Mouse (Mus musculus) mature B cell (primary cell): ENCODE results near the gene Ttll5.

Experiments
- in situ Hi-C: fragments of 300-500 bp; cut with MboI; formaldehyde crosslinking; loops from 2 replicates; pipeline ENCODE4 v1.14.3; 2019

The Ttll5 gene

GRCm38 (mm10) chr12:85839371-85840000 lies 15.0 kb downstream of the Ttll5 start:
- in situ Hi-C loops = no loop called here

GRCm38 (mm10) chr12:85848164-85848958 lies 23.9 kb downstream of the Ttll5 start:
- in situ Hi-C loops = no loop called here

- in situ Hi-C loops = loop anchor here (25.0 kb wide), 1 partner anchor 537 kb away; no protein-coding TSS in a partner anchor
Measured at GRCm38 (mm10) chr12:85850661-85851060, 26.2 kb downstream of the Ttll5 start.

GRCm38 (mm10) chr12:85853836-85854235 lies 29.4 kb downstream of the Ttll5 start:
- in situ Hi-C loops = loop anchor here (25.0 kb wide), 1 partner anchor 533 kb away; no protein-coding TSS in a partner anchor

GRCm38 (mm10) chr12:85854271-85854670 lies 29.8 kb downstream of the Ttll5 start:
- in situ Hi-C loops = loop anchor here (25.0 kb wide), 1 partner anchor 533 kb away; no protein-coding TSS in a partner anchor

- in situ Hi-C loops = loop anchor here (25.0 kb wide), 1 partner anchor 530 kb away; no protein-coding TSS in a partner anchor
Measured at GRCm38 (mm10) chr12:85857300-85857699, 32.8 kb downstream of the Ttll5 start.

GRCm38 (mm10) chr12:85859111-85859510 lies 34.7 kb downstream of the Ttll5 start:
- in situ Hi-C loops = loop anchor here (25.0 kb wide), 1 partner anchor 528 kb away; no protein-coding TSS in a partner anchor

GRCm38 (mm10) chr12:85859511-85860189 lies 35.2 kb downstream of the Ttll5 start:
- in situ Hi-C loops = loop anchor here (25.0 kb wide), 1 partner anchor 528 kb away; no protein-coding TSS in a partner anchor

GRCm38 (mm10) chr12:85862514-85862913 lies 38.1 kb downstream of the Ttll5 start:
- in situ Hi-C loops = loop anchor here (25.0 kb wide), 1 partner anchor 525 kb away; no protein-coding TSS in a partner anchor

GRCm38 (mm10) chr12:85865526-85865925 lies 41.1 kb downstream of the Ttll5 start:
- in situ Hi-C loops = loop anchor here (25.0 kb wide), 1 partner anchor 522 kb away; no protein-coding TSS in a partner anchor

- in situ Hi-C loops = loop anchor here (25.0 kb wide), 1 partner anchor 521 kb away; no protein-coding TSS in a partner anchor
Measured at GRCm38 (mm10) chr12:85866624-85867023, 42.2 kb downstream of the Ttll5 start.

- in situ Hi-C loops = loop anchor here (25.0 kb wide), 1 partner anchor 520 kb away; no protein-coding TSS in a partner anchor
Measured at GRCm38 (mm10) chr12:85867125-85867524, 42.7 kb downstream of the Ttll5 start.

- in situ Hi-C loops = loop anchor here (25.0 kb wide), 1 partner anchor 518 kb away; no protein-coding TSS in a partner anchor
Measured at GRCm38 (mm10) chr12:85869423-85869822, 45.0 kb downstream of the Ttll5 start.

- in situ Hi-C loops = no loop called here
Measured at GRCm38 (mm10) chr12:85879631-85880314, 55.3 kb downstream of the Ttll5 start.

GRCm38 (mm10) chr12:85885024-85885423 lies 60.6 kb downstream of the Ttll5 start:
- in situ Hi-C loops = no loop called here

- in situ Hi-C loops = no loop called here
Measured at GRCm38 (mm10) chr12:85890054-85890453, 65.6 kb downstream of the Ttll5 start.

- in situ Hi-C loops = no loop called here
Measured at GRCm38 (mm10) chr12:85903986-85904385, 79.5 kb downstream of the Ttll5 start.

GRCm38 (mm10) chr12:85905666-85906065 lies 81.2 kb downstream of the Ttll5 start:
- in situ Hi-C loops = no loop called here

GRCm38 (mm10) chr12:85907896-85908295 lies 83.4 kb downstream of the Ttll5 start:
- in situ Hi-C loops = no loop called here

GRCm38 (mm10) chr12:85910811-85911210 lies 86.4 kb downstream of the Ttll5 start:
- in situ Hi-C loops = no loop called here
